Mouse (Mus musculus): Measurements from ENCODE around the gene Letmd1. TPM values are rescaled to one million over a fixed set of nuclear protein-coding genes. Genes with fewer than 3 reads are reported as not detected.

Gene Letmd1
- polyA plus RNA-seq, 1 experiment from 2014 or later = 25.8 TPM

DNA sequence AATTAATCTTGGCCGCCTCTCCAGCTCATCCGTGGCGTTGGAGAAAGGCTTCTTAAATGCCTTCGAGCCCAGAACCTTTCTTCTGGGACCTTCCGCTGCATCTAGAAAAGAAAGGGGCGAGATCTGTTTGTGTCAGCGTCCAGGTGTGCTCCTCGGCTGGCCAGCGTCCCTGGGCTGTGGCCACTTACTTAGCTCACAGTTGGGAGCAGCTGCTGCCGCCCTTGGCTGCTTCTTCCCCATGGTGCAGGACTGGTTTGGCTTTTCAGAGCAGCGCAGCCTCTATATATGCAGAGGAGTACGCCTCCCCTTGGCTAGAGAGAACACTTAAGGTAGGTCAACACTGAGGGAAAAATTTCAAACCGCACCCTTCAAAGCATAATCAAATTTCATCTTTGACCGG, 44.9 kb upstream of the Letmd1 start:
- peak overlapping the region; percentile 70 for H3K9ac ChIP-seq (ENCODE audit: low read length)
- peak overlapping the region; percentile 100 for H3K4me2 ChIP-seq (ENCODE audit: low read depth, low read length)
- H3K36me3 ChIP-seq (ENCODE audit: control insufficient read depth, insufficient read depth, low read length) = no peaks in the 10 kb centered on the region
- peak overlapping the region; percentile 70 for H3K27ac ChIP-seq (ENCODE audit: low read length)
- WGBS = 3% methylated on average over 14 of the region's 14 CpGs
- H3K9me3 ChIP-seq (replicated peaks; ENCODE audit: control insufficient read depth, low read length) = no peaks in the 10 kb centered on the region
- 0 out of 2 replicates have a peak, but pooled peaks cover 3% of the 10 kb centered on the region for H3K27me3 ChIP-seq (ENCODE audit: control insufficient read depth, insufficient read depth, low read length)
- peaks cover 34% of the 10 kb centered on the region for H3K4me1 ChIP-seq (ENCODE audit: control insufficient read depth, insufficient read depth, low read length)
- peak overlapping the region; percentile 83 for H3K4me3 ChIP-seq (replicated peaks; ENCODE audit: low read length)
- no peak for ATAC-seq (ENCODE audit: insufficient read depth, low FRiP score)

DNA sequence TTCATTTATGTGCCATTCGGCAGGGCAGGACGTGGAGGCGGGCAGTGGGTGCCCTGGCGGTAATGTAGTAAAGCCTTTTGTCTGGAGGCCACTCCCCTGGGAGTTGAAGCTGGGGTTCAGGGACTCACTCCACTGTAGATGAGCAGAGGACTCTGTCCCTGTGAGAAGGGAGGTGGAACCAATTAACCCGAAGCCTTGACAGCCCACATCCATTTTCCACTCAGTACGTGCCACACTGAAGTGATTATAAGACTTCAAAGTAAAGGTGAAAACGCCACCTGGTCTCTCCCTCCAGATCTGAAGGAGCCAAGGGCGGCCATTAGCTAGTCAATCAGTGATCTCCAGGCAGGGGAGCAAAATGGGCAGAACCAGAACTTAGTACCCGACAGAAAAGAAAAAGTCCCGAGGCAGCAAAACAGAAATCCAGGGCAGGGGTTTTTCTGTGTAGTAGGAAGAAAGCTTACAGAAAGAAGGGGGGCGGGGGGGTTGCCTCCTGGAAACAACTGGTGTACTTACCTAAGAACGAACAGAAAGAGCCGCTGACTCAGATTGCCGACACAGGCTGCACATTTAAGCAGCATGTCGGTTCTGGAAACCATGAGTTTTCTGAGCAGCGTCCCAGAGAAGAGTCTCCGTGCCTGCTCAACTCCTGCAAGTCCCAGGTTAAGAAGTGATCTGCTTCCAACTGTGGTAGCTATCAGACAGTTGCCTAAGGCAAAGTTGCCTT, 44.3 kb upstream of the Letmd1 start, which contains the start of gene Slc11a2:
Slc11a2 (minus strand) TSS at position 677 of the 727 bp plus-strand sequence.
- 22% methylated on average over 17 of the region's 17 CpGs for WGBS
- ATAC-seq (ENCODE audit: insufficient read depth, low FRiP score) = no peak
- H3K36me3 ChIP-seq (ENCODE audit: control insufficient read depth, insufficient read depth, low read length) = no peaks in the 10 kb centered on the region
- H3K9me3 ChIP-seq (replicated peaks; ENCODE audit: control insufficient read depth, low read length) = no peaks in the 10 kb centered on the region
- H3K4me3 ChIP-seq (replicated peaks; ENCODE audit: low read length) = peak within 1 kb of the TSS; percentile 83
- 0 out of 2 replicates have a peak, but pooled peaks cover 3% of the 10 kb centered on the region for H3K27me3 ChIP-seq (ENCODE audit: control insufficient read depth, insufficient read depth, low read length)
- H3K4me1 ChIP-seq (ENCODE audit: control insufficient read depth, insufficient read depth, low read length) = peaks cover 30% of the 10 kb centered on the region
- H3K9ac ChIP-seq (ENCODE audit: low read length) = peak within 1 kb of the TSS; percentile 70
- H3K27ac ChIP-seq (ENCODE audit: low read length) = peak within 1 kb of the TSS; percentile 70
- peak within 1 kb of the TSS; percentile 100 for H3K4me2 ChIP-seq (ENCODE audit: low read depth, low read length)

DNA sequence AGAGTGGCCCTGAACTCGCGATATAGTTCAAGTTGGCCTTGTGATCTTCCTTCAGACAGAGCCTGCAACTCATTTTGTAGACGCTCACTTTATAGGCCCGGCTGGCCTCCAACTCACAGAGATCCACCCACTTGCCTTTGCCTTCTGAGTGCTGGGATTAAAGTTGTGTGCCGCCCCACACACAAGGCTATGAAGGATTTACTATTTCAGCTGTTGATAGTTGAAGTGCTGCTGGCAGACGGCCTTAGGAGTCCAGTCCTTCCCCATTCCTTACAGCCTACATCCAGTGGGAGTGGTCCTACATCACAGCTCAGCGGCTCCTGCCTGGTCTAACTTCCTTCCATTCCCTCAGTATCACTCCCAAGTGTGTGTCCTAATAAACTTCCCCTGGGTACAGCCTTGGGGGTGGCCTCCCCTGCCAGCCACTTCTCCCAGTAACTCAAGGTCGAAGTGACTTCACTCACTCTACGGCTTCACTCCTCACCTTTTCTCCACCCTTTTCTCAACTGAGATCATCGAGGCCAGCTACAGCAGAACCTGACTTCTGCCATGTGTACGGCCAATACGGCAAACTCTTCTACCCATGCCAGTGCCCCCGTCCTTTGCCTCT, 40.4 kb upstream of the Letmd1 start:
- no peak overlapping the region for H3K9ac ChIP-seq (ENCODE audit: low read length)
- H3K4me1 ChIP-seq (ENCODE audit: control insufficient read depth, insufficient read depth, low read length) = peaks cover 7% of the 10 kb centered on the region
- H3K36me3 ChIP-seq (ENCODE audit: control insufficient read depth, insufficient read depth, low read length) = no peaks in the 10 kb centered on the region
- WGBS = 71% methylated on average over 13 of the region's 13 CpGs
- H3K9me3 ChIP-seq (replicated peaks; ENCODE audit: control insufficient read depth, low read length) = no peaks in the 10 kb centered on the region
- H3K27ac ChIP-seq (ENCODE audit: low read length) = no peak overlapping the region; the same call in 1 of the 2 replicates
- H3K27me3 ChIP-seq (ENCODE audit: control insufficient read depth, insufficient read depth, low read length) = 0 out of 2 replicates have a peak, but pooled peaks cover 3% of the 10 kb centered on the region
- no peak overlapping the region for H3K4me3 ChIP-seq (replicated peaks; ENCODE audit: low read length)
- ATAC-seq (ENCODE audit: insufficient read depth, low FRiP score) = no peak
- H3K4me2 ChIP-seq (ENCODE audit: low read depth, low read length) = no peak overlapping the region

DNA sequence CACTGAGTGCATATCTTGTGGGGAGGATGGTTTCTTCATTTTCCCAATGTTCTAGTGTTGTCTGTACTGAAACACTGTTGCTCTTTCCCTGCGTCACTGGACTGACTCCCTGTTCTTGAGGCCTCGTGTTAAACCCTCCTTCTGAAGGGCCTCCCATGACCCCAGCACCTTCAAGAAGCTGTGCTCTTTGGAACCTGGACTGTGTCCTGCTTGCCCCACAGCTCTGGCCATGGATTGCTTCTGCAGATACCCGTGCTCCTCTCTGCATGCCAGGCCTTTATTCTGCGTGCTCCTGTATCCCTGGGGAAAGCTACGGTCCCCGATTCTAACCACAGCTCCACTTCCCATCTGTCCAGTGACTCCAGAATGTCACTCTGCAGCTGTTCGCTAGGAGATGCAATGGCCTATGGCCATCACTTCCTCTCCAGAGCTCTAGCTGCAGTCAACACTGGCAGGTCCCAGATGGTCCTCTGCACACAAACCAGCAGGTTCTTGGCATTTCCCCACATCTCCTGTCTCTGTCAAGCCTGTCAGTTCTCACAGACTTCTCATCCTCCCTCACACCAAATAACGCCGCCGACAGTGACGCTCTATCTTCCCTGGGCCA, 38.8 kb upstream of the Letmd1 start:
- no peak overlapping the region for H3K4me2 ChIP-seq (ENCODE audit: low read depth, low read length)
- 61% methylated on average over 11 of the region's 11 CpGs for WGBS
- no peaks in the 10 kb centered on the region for H3K4me1 ChIP-seq (ENCODE audit: control insufficient read depth, insufficient read depth, low read length)
- ATAC-seq (ENCODE audit: insufficient read depth, low FRiP score) = 0 out of 2 replicates have a peak, but pooled peaks have one; percentile 12
- no peak overlapping the region for H3K9ac ChIP-seq (ENCODE audit: low read length)
- H3K36me3 ChIP-seq (ENCODE audit: control insufficient read depth, insufficient read depth, low read length) = no peaks in the 10 kb centered on the region
- H3K27me3 ChIP-seq (ENCODE audit: control insufficient read depth, insufficient read depth, low read length) = 0 out of 2 replicates have a peak, but pooled peaks cover 3% of the 10 kb centered on the region
- no peak overlapping the region for H3K27ac ChIP-seq (ENCODE audit: low read length)
- no peak overlapping the region for H3K4me3 ChIP-seq (replicated peaks; ENCODE audit: low read length)
- H3K9me3 ChIP-seq (replicated peaks; ENCODE audit: control insufficient read depth, low read length) = no peaks in the 10 kb centered on the region

DNA sequence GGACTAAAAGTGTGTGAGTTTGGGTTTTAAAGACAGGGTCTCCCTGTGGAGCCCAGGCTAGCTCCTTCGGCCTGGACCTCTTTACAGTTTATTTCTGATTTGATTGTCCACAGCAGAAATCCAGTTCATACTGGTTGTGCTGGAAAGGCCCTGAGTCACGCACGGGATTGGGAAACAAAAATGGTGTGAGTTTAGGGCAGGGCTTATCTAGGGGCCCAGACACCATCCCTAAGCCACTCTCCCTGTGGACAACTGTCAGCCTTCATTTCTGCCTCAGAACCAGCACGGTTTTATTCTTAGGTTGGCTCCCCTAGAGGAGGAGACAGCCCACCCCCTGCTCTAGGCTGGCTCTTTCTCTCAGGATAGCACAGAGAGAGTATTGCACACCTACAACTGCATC, 35.6 kb upstream of the Letmd1 start:
- Histone ChIP-seq H3K36me3 (ENCODE audit: control insufficient read depth, insufficient read depth, low read length) (no peaks in the 10 kb centered on the region), H3K4me1 (ENCODE audit: control insufficient read depth, insufficient read depth, low read length) (no peaks in the 10 kb centered on the region), H3K4me2 (ENCODE audit: low read depth, low read length) (no peak overlapping the region), H3K9ac (ENCODE audit: low read length) (no peak overlapping the region), H3K4me3 (replicated peaks; ENCODE audit: low read length) (no peak overlapping the region), H3K9me3 (replicated peaks; ENCODE audit: control insufficient read depth, low read length) (no peaks in the 10 kb centered on the region), H3K27me3 (ENCODE audit: control insufficient read depth, insufficient read depth, low read length) (no peaks in the 10 kb centered on the region), H3K27ac (ENCODE audit: low read length) (no peak overlapping the region)
- no peak for ATAC-seq (ENCODE audit: insufficient read depth, low FRiP score)
- 65% methylated on average over 4 of the region's 4 CpGs for WGBS

DNA sequence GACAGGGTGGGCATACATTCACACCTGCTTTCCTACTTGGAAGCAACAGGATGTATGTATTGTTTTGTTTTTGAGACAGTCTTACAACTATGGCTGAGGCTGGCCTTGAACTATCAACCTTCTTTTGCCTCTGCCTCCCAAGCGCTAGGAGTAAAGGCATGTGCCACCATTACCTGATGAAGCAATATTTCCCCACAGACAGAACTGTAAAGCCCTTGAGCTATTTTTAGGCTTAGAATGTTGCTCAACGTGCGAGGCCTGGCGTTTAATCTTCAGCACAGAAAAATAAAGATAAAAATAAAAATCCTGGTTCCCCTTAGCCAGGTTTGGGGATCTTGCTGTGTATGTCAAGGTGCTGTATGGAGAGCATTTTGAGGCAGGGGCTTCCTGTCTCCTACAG, 32.7 kb upstream of the Letmd1 start:
- H3K4me2 ChIP-seq (ENCODE audit: low read depth, low read length) = no peak overlapping the region
- no peaks in the 10 kb centered on the region for H3K36me3 ChIP-seq (ENCODE audit: control insufficient read depth, insufficient read depth, low read length)
- no peaks in the 10 kb centered on the region for H3K4me1 ChIP-seq (ENCODE audit: control insufficient read depth, insufficient read depth, low read length)
- WGBS = 71% methylated on average over 4 of the region's 4 CpGs
- no peak overlapping the region for H3K9ac ChIP-seq (ENCODE audit: low read length)
- no peaks in the 10 kb centered on the region for H3K27me3 ChIP-seq (ENCODE audit: control insufficient read depth, insufficient read depth, low read length)
- no peak overlapping the region for H3K27ac ChIP-seq (ENCODE audit: low read length)
- no peak for ATAC-seq (ENCODE audit: insufficient read depth, low FRiP score)
- H3K9me3 ChIP-seq (replicated peaks; ENCODE audit: control insufficient read depth, low read length) = no peaks in the 10 kb centered on the region
- H3K4me3 ChIP-seq (replicated peaks; ENCODE audit: low read length) = no peak overlapping the region

DNA sequence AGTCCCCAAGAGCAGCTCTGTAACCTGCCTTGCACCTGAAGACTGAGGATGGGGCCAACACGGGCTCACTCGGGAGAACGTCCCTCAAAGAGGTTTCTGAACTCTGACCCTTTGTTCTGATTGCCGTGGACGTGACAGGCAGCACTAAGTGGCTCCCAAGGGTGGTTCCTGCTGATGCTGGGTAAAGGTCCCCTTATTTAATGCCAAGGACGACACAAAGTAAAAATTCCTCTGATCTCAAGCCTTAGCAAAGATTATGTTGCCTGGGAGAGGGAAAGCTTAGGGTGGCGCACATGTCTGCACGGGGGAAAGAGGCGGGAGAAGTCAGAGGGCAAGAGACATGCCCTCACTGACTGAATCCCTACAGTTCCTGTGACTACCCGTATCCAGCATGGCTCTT, 32.3 kb upstream of the Letmd1 start:
- Histone ChIP-seq H3K27me3 (ENCODE audit: control insufficient read depth, insufficient read depth, low read length) (no peaks in the 10 kb centered on the region), H3K27ac (ENCODE audit: low read length) (no peak overlapping the region), H3K36me3 (ENCODE audit: control insufficient read depth, insufficient read depth, low read length) (no peaks in the 10 kb centered on the region), H3K4me2 (ENCODE audit: low read depth, low read length) (no peak overlapping the region), H3K4me1 (ENCODE audit: control insufficient read depth, insufficient read depth, low read length) (no peaks in the 10 kb centered on the region), H3K9me3 (replicated peaks; ENCODE audit: control insufficient read depth, low read length) (no peaks in the 10 kb centered on the region), H3K9ac (ENCODE audit: low read length) (no peak overlapping the region), H3K4me3 (replicated peaks; ENCODE audit: low read length) (no peak overlapping the region)
- ATAC-seq (ENCODE audit: insufficient read depth, low FRiP score) = peak; percentile 45; the same call in 1 of the 2 replicates
- WGBS = 50% methylated on average over 10 of the region's 10 CpGs

DNA sequence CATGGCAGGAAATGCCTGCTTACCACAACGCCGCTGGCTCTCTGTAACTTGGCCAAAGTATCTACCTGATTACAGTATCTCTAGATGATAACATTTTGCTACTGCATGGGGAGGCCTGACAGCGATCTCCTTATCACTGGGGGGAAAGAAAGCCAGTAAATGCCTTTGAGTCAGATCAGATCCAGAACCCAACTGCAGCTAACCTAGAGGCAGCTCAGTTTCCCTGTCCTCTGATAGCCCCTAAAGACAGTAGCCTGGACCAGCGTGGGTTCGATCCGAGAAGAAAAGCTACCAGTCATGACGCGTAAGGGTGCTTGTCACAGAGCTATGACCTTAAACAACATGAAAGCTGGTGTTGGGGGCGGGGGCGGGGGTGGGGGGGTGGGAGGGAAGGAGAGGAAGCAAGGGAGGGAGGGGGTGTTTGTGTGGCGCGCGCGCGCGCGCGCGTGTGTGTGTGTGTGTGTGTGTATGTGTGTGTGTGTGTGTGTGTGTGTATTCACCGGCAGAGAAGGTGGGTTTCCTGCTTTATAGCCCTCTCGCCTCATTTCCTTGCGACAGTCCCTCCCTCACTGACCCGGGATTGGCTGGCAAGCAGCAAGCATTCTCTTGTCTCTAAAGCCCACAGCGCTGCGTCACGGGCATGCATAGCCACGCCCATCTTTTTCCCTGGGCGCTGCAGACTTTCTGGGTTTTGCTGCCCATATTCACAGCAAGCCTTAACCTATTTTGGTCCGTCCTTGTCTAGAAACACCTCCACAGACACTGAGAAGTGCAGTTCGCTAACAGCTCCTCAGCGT, 25.5 kb upstream of the Letmd1 start:
- Histone ChIP-seq H3K4me2 (ENCODE audit: low read depth, low read length) (peak overlapping the region; percentile 70), H3K36me3 (ENCODE audit: control insufficient read depth, insufficient read depth, low read length) (no peaks in the 10 kb centered on the region), H3K27ac (ENCODE audit: low read length) (peak overlapping the region; percentile 85), H3K4me3 (replicated peaks; ENCODE audit: low read length) (peak overlapping the region; percentile 51), H3K4me1 (ENCODE audit: control insufficient read depth, insufficient read depth, low read length) (peaks cover 6% of the 10 kb centered on the region; the same call in 1 of the 2 replicates), H3K9ac (ENCODE audit: low read length) (peak overlapping the region; percentile 70), H3K9me3 (replicated peaks; ENCODE audit: control insufficient read depth, low read length) (no peaks in the 10 kb centered on the region), H3K27me3 (ENCODE audit: control insufficient read depth, insufficient read depth, low read length) (no peaks in the 10 kb centered on the region)
- peak; percentile 95 for ATAC-seq (ENCODE audit: insufficient read depth, low FRiP score)
- WGBS = 2% methylated on average over 21 of the region's 31 CpGs

Data from stomach, embryonic 16.5 days (tissue).